Mouse (Mus musculus) c-Kit-negative CD71-positive TER-119-positive erythroid progenitor cells, embryonic 14.5 days (primary cell): Measurements from ENCODE around the gene Stat4.

Experiments used
- DNase-seq: peaks from one replicate; pipeline ENCODE4 v3.0.0-alpha.2; 2013; ENCODE audit warnings: low read depth, low spot score

Gene Stat4

GRCm38 (mm10) chr1:51986848-51987247 lies at the start of gene Stat4:
Gene Stat4, plus strand, starts transcription at chr1:51987148.
- no peak for DNase-seq

GRCm38 (mm10) chr1:51938357-51938756 lies 48.6 kb upstream of the Stat4 start:
- DNase-seq: no peak

GRCm38 (mm10) chr1:51944755-51945154 lies 42.2 kb upstream of the Stat4 start:
- DNase-seq: no peak

- no peak for DNase-seq
These were observed 39.8 kb upstream of the Stat4 start for GRCm38 (mm10) chr1:51947116-51947515.

GRCm38 (mm10) chr1:51964647-51965046 lies 22.3 kb upstream of the Stat4 start:
- no peak for DNase-seq

GRCm38 (mm10) chr1:51968994-51969393 lies 18.0 kb upstream of the Stat4 start:
- no peak for DNase-seq

- DNase-seq: no peak
These were observed 16.8 kb upstream of the Stat4 start for GRCm38 (mm10) chr1:51970182-51970581.

- DNase-seq: no peak
These were observed 11.4 kb upstream of the Stat4 start for GRCm38 (mm10) chr1:51975589-51975988.

GRCm38 (mm10) chr1:51979048-51979447 lies 7.9 kb upstream of the Stat4 start:
- no peak for DNase-seq

GRCm38 (mm10) chr1:51991983-51992609 lies 5.1 kb downstream of the Stat4 start:
- no peak for DNase-seq

- no peak for DNase-seq
These were observed 9.1 kb downstream of the Stat4 start for GRCm38 (mm10) chr1:51996056-51996455.

GRCm38 (mm10) chr1:51996751-51997659 lies 10.1 kb downstream of the Stat4 start:
- DNase-seq: no peak

- no peak for DNase-seq
These were observed 11.6 kb downstream of the Stat4 start for GRCm38 (mm10) chr1:51998542-51998941.

- peak; percentile 2 for DNase-seq
These were observed 17.1 kb downstream of the Stat4 start for GRCm38 (mm10) chr1:52004096-52004495.

GRCm38 (mm10) chr1:52008443-52008842 lies 21.5 kb downstream of the Stat4 start:
- no peak for DNase-seq

- DNase-seq: no peak
These were observed 22.0 kb downstream of the Stat4 start for GRCm38 (mm10) chr1:52008947-52009346.

- no peak for DNase-seq
These were observed 23.8 kb downstream of the Stat4 start for GRCm38 (mm10) chr1:52010741-52011140.

- no peak for DNase-seq
These were observed 24.3 kb downstream of the Stat4 start for GRCm38 (mm10) chr1:52011227-52011626.

- DNase-seq: no peak
These were observed 25.3 kb downstream of the Stat4 start for GRCm38 (mm10) chr1:52012231-52012630.

- no peak for DNase-seq
These were observed 25.8 kb downstream of the Stat4 start for GRCm38 (mm10) chr1:52012757-52013156.

- no peak for DNase-seq
These were observed 32.7 kb downstream of the Stat4 start for GRCm38 (mm10) chr1:52019621-52020020.

- DNase-seq: no peak
These were observed 35.2 kb downstream of the Stat4 start for GRCm38 (mm10) chr1:52021936-52022725.
